Mouse (Mus musculus): ENCODE measurements around the gene 4933409G03Rik.
"Not testable (repeated sequence)": the region's sequence is repeated elsewhere in the genome, so short reads cannot be mapped to it uniquely, and the experiment has no call there.

Gene 4933409G03Rik

GRCm38 (mm10) chr2:68582113-68582512, at the start of gene 4933409G03Rik:
TSS of gene 4933409G03Rik (plus strand) at chr2:68582413.
- DNase-seq = no peak

DNA sequence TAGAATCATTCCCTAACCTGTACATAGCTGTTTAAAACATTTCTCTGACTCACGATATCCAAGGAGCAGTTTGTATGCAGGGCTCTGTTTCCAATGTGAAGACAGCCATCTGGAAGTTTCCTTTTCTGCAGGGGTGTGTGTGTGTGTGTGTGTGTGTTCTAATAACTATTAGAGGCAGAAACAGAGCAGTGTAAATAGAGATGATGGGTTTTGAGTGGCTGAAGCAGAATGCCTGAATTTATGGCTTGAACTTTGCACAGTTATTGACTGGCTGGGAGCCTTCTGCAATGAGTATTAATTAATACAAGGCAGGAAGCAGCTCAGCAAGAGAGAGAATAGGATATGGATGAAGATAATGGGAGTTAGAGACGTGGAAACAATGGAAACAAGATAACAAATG, 38.0 kb upstream of the 4933409G03Rik start:
- no peak for DNase-seq

DNA sequence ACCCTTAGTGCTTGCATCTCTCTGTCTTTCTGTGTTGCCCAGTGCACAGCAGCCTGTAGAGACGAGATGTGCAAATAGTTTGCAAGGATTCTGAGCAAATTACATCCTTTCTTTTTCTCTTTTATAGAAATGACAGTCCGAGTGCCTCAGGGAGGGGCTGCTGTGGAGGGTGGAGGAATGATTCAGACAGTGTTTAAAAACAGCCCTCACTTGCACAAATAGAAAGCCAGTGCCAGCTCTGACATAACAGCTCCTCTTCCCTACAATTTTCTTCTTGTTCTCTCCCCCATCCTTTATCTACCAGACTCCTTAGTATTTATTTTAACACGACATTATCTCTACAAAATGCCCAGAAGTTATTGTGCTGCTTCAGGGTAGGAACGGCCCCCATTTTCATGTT, 21.4 kb upstream of the 4933409G03Rik start:
- no peak for DNase-seq

DNA sequence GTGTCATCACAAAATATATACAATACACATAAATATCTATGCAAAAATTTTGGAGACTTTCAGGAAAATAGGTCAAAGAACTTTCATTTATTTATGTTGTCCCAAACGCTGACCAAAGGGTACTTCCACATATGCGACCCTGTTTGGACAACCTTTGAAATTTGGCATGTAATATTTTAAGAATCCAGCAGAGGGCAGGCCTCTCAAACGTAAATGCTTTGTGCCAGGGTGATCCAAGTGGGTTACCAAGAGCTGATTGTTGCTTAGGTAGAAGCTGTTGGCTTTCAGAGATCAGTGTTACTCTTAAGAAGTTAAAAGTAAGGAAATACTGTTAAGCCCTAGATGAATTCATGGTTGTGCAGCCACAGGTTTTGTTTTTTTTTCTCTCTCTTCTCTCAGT, 18.9 kb upstream of the 4933409G03Rik start:
- peak; percentile 62 to 77 for DNase-seq

GRCm38 (mm10) chr2:68568361-68568760, 13.9 kb upstream of the 4933409G03Rik start:
- DNase-seq = peak; percentile 91 to 93

DNA sequence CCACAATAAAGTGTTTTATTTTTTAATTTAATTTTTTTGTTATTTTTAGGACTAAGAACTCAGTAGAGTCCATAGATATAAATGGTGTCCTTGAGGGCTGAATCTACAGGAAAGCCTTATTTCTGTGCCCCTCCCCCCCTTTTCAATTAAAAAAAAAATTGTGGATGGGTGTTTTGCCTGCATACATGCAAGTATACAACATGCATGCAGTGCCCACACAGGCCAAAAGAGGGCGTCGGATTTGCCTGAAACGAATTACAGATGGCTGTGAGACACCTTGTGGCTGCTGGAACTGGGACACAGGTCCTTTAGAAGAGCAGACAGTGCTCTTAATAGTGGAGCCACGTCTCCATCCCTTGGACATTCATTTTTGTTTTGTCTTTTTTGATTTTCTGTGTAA, 9.9 kb upstream of the 4933409G03Rik start:
- DNase-seq = peak; percentile 22 to 74

GRCm38 (mm10) chr2:68592765-68593164, 10.6 kb downstream of the 4933409G03Rik start:
- DNase-seq = no peak

- DNase-seq = not testable (repeated sequence)
These were observed 74.0 kb downstream of the 4933409G03Rik start, which contains the start of gene 4932414N04Rik for GRCm38 (mm10) chr2:68656186-68656585. TSS of gene 4932414N04Rik (plus strand) at chr2:68656486.
